Mouse (Mus musculus) heart, adult 2 months (tissue): ENCODE data around the gene Dennd2a. TPM values are rescaled to one million over a fixed set of nuclear protein-coding genes. Genes with fewer than 3 reads are reported as not detected.

Experiments used
- DNase-seq, 2 experiments: peaks; one replicate each; pipeline ENCODE4 v3.0.0; 2021
- H3K27ac ChIP-seq: fragments of 200-600 bp; 2 replicates; pipeline ENCODE4 v1.8.1; 2022
- H3K27me3 ChIP-seq: fragments of 200-500 bp; 2 replicates; pipeline ENCODE4 v1.6.1; 2012; ENCODE audit warnings: mild to moderate bottlenecking, low read length, inconsistent platforms, mixed read lengths; ENCODE audit not compliant: control insufficient read depth, insufficient read depth
- H3K36me3 ChIP-seq: fragments of 200-500 bp; 2 replicates; pipeline ENCODE4 v1.6.1; 2012; ENCODE audit warnings: low read length, inconsistent platforms; ENCODE audit not compliant: control insufficient read depth, insufficient read depth
- H3K4me1 ChIP-seq: fragments of 200-500 bp; 2 replicates; pipeline ENCODE4 v1.6.1; 2011; ENCODE audit warnings: low read length; ENCODE audit not compliant: control insufficient read depth, insufficient read depth
- H3K4me3 ChIP-seq: fragments of 200-600 bp; 2 replicates; pipeline ENCODE4 v1.8.1; 2022
- H3K79me2 ChIP-seq: fragments of 200-500 bp; replicated peaks from 2 replicates; pipeline ENCODE4 v1.6.1; 2012; ENCODE audit warnings: mild to moderate bottlenecking, inconsistent platforms, low read length, moderate library complexity, mixed read lengths; ENCODE audit not compliant: control insufficient read depth, insufficient read depth
- H3K9ac ChIP-seq: fragments of 200-500 bp; 2 replicates; pipeline ENCODE4 v1.6.1; 2012; ENCODE audit warnings: low read depth, mild to moderate bottlenecking, control low read depth, inconsistent platforms, low read length, mixed read lengths
- CTCF ChIP-seq: fragments of 200-600 bp; IDR thresholded peaks from 2 replicates; pipeline ENCODE4 v1.8.1; 2022; ENCODE audit warnings: antibody characterized with exemption, mild to moderate bottlenecking, moderate library complexity
- EP300 ChIP-seq: fragments of 200-500 bp; IDR thresholded peaks from 2 replicates; pipeline ENCODE4 v1.6.1; 2011; ENCODE audit warnings: low read depth, low read length, control low read depth; ENCODE audit not compliant: insufficient read depth
- POLR2A ChIP-seq: fragments of 200-500 bp; IDR thresholded peaks from 2 replicates; pipeline ENCODE4 v1.6.1; 2011; ENCODE audit warnings: mild to moderate bottlenecking, low read depth, low read length, control low read depth; ENCODE audit not compliant: insufficient read depth
- WGBS: fragments of 180-500 bp; shearing (Covaris S2); methylation state at CpG from one replicate; pipeline ENCODE4 v1.1.7; 2018; 5-methylcytosine and 5-hydroxymethylcytosine counted together
- intact Hi-C: fragments of 180-260 bp; cut with DNase I; formaldehyde crosslinking; loops from one replicate; pipeline ENCODE4 v1.15.1; 2025
- polyA plus RNA-seq: library from polyadenylated mRNA; depleted of rRNA; stranded (reverse); fragments of >200 nt; gene quantifications from 2 replicates; pipeline ENCODE4 v1.2.3, GENCODE M21; 2012
- total RNA-seq, 2 experiments: library from RNA; stranded (reverse); gene quantifications; 2 replicates each; pipeline ENCODE4 v1.2.3; 2021

Dennd2a gene
- total and polyA plus RNA-seq, 3 experiments = 5.6 to 6.6 (median 6.0) TPM

DNA sequence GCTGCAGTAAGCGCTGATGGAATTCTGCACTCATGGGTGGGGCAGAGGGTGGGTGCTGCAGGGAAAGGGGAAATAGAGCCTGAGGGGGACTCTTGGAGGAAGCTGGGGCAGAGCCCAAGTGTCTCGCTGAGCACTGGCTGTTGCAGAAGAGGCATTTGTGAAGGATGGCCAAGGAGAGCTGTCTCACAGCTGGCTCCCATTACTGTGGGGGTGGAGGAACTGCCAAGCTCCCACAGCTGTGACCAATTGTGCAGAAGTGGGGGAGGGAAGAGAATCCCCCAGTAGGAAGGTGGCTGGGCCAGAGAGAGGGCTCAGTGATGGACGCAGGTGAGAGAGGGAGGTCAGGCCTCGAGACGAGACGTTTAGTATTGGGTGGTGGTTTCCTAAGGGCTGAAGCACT, 83.2 kb downstream of the Dennd2a start:
- H3K27me3 ChIP-seq = no peaks in the 10 kb centered on the region
- H3K9ac ChIP-seq = no peak overlapping the region
- peak; percentile 60 to 63 for DNase-seq
- intact Hi-C loops = no loop called here
- H3K4me3 ChIP-seq = no peak overlapping the region
- WGBS = 66% methylated on average over 6 of the region's 6 CpGs
- no peaks in the 10 kb centered on the region for H3K36me3 ChIP-seq
- H3K4me1 ChIP-seq = no peaks in the 10 kb centered on the region; the same call in 1 of the 2 replicates
- H3K79me2 ChIP-seq = no peaks in the 10 kb centered on the region
- no peak overlapping the region for H3K27ac ChIP-seq
- 0 out of 2 replicates have a peak, but pooled peaks have one; percentile 19 for TF ChIP-seq EP300
- TF ChIP-seq CTCF = no peak

DNA sequence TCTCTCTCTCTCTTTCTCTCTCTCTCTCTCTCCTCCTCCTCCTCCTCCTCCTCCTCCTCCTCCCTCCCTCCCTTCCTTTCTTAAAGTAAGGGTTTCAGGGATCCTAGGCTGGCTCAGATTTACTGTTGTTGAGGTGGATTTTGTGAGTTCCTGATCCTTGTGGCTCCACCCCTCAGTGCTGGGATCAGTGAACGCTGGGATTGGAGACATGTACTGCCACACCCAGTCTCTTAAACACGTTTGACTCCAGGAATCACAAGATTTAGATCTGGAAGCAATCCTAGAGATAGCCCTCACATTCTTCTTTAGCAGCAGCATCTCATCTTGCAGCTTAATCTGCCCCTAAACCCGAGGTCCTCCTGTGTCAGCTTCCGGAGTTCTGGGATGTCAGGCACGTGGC, 84.8 kb downstream of the Dennd2a start:
- H3K36me3 ChIP-seq = no peaks in the 10 kb centered on the region
- intact Hi-C loops = no loop called here
- no peaks in the 10 kb centered on the region for H3K79me2 ChIP-seq
- 52% methylated on average over 5 of the region's 5 CpGs for WGBS
- H3K27ac ChIP-seq = no peak overlapping the region
- H3K4me3 ChIP-seq = no peak overlapping the region
- H3K27me3 ChIP-seq = no peaks in the 10 kb centered on the region
- no peaks in the 10 kb centered on the region; the same call in 1 of the 2 replicates for H3K4me1 ChIP-seq
- no peak for TF ChIP-seq EP300
- TF ChIP-seq CTCF = no peak
- TF ChIP-seq POLR2A = no peak
- DNase-seq = no peak
- H3K9ac ChIP-seq = no peak overlapping the region

DNA sequence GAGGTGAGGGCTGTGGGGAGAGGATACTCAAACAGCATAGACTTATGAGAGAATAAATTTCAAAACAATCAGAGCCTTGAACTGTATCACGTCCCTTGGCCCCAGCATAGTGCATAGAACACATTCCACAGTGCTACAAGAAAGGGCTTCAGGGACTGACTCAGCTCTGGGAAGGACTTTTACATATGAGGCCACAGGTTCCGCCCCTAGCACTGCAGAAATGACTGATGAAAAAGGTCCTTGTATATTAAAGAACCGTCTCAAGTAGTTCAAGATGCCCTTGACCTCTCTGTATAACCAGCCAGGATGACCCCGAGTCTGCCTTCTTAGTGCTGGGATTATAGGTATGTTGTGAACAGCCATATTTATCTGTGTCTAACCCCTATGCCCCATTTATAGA, 85.4 kb downstream of the Dennd2a start:
- no peaks in the 10 kb centered on the region for H3K36me3 ChIP-seq
- H3K4me3 ChIP-seq = no peak overlapping the region
- intact Hi-C loops = no loop called here
- TF ChIP-seq CTCF = no peak
- TF ChIP-seq POLR2A = no peak
- TF ChIP-seq EP300 = no peak
- no peak overlapping the region for H3K9ac ChIP-seq
- DNase-seq = no peak
- H3K27me3 ChIP-seq = no peaks in the 10 kb centered on the region
- no peak overlapping the region for H3K27ac ChIP-seq
- H3K79me2 ChIP-seq = no peaks in the 10 kb centered on the region
- 72% methylated on average over 4 of the region's 4 CpGs for WGBS
- no peaks in the 10 kb centered on the region; the same call in 1 of the 2 replicates for H3K4me1 ChIP-seq

DNA sequence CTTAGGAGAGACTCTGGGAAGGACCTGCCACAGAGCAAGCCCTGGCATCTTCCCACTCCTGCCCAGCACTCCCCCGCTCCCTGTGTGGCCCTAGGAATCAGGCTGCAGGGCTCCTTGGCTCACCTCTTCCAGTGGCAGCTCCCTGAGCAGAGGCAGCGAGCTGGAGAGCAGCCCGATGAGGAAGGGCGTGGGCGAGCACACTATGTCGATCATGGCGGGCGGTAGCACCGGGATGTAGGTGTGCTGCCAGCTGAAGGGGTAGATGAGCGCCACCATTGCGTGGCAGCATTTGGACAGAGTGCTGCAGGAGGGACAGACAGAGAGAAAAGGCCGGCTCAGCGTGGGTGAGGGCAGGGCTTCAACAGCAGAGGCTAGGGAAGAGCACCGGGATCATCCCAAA, 87.6 kb downstream of the Dennd2a start:
- no peaks in the 10 kb centered on the region; the same call in 1 of the 2 replicates for H3K4me1 ChIP-seq
- H3K36me3 ChIP-seq = no peaks in the 10 kb centered on the region
- no peak overlapping the region for H3K4me3 ChIP-seq
- 90% methylated on average over 14 of the region's 14 CpGs for WGBS
- no peaks in the 10 kb centered on the region for H3K79me2 ChIP-seq
- no peak overlapping the region for H3K27ac ChIP-seq
- no peak for DNase-seq
- no peak overlapping the region for H3K9ac ChIP-seq
- intact Hi-C loops = no loop called here
- H3K27me3 ChIP-seq = no peaks in the 10 kb centered on the region
- no peak for TF ChIP-seq POLR2A
- TF ChIP-seq EP300 = no peak
- no peak for TF ChIP-seq CTCF

DNA sequence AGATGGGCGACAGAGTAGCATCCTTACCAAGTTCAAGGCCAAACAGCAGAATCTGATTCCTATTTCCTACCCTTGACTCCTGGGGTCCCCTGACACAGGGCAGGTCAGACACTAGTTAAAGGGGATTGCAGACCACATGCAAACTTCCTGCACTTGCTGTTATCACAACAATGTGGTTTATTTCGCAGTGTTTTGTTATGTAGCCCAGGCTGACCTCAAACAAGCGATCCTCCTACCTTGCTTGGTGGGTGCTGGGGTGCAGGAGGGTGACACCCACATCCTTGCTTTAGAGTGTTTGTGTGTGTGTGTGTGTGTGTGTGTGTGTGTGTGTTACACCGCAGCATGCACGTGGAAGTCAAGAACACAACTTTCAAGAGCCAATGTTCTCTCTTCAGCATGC, 88.2 kb downstream of the Dennd2a start:
- Histone ChIP-seq H3K4me1 (no peaks in the 10 kb centered on the region), H3K4me3 (no peak overlapping the region), H3K27me3 (no peaks in the 10 kb centered on the region), H3K9ac (no peak overlapping the region), H3K27ac (no peak overlapping the region), H3K36me3 (no peaks in the 10 kb centered on the region), H3K79me2 (no peaks in the 10 kb centered on the region)
- no peak for TF ChIP-seq EP300
- TF ChIP-seq CTCF = no peak
- TF ChIP-seq POLR2A = no peak
- intact Hi-C loops = no loop called here
- WGBS = 87% methylated on average over 5 of the region's 5 CpGs
- DNase-seq = no peak

DNA sequence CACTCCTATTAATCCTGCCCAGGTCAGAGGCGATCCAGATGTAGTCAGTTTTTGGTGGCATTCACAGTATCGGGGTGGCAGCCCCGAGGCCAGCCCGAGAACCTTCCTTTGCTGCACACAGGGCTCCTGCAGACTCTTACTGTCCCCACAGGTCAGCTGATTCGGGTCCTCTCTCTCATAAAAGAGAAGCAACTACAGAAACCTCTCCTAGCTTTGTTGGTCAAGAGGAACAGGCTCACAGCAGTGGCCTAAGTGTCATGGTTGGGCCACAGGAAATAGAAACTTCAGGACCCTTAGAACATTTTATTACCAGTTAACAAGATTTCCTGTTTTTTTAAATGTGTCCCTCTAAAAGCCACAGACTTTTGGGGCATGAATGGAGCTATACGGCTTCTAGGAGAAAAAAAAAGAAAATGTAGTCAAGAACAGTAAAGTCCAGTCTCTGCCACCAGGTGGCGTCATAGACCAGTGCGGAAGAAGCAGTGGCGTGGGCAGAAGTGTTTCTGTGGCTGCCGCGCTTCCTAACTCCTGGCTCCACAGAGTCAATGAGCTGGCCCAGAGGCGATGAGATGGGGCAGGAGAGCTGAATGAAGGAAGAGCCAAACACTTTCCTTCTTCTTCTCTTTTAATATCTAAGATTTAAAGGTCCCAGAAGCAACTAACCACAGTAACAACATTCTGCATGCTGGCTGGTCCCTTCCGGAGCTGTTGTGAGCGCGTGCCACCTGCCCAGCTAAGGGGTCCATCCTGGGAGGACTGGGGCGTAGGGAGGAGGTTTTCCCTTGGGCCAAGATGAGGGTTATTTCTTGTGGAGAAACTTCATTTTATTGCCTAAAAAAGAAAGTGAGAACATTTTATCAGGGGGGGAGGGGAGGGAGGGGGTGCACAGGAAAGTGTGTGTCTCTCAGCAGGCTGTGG, 94.8 kb downstream of the Dennd2a start:
- Histone ChIP-seq H3K4me1 (no peaks in the 10 kb centered on the region), H3K36me3 (no peaks in the 10 kb centered on the region), H3K4me3 (no peak overlapping the region), H3K27ac (no peak overlapping the region), H3K9ac (no peak overlapping the region), H3K27me3 (no peaks in the 10 kb centered on the region), H3K79me2 (no peaks in the 10 kb centered on the region)
- 48% methylated on average over 16 of the region's 16 CpGs for WGBS
- TF ChIP-seq POLR2A (no peak), EP300 (peak; percentile 77; the same call in 1 of the 2 replicates), CTCF (peak; percentile 84)
- intact Hi-C loops = loop anchor here (1.0 kb wide), 3 partner anchors 99 to 319 kb away; no protein-coding TSS in a partner anchor
- DNase-seq = peak; percentile 75 to 83
